Mouse (Mus musculus): ENCODE measurements around the gene Awat1. TPM values are rescaled to one million over a fixed set of nuclear protein-coding genes. Genes with fewer than 3 reads are reported as not detected.

The Awat1 gene
- polyA plus RNA-seq, 1 experiment from 2014 or later = not detected

GRCm38 (mm10) chrX:100618488-100618887, 46.4 kb downstream of the Awat1 start:
- H3K9ac ChIP-seq (replicated peaks; ENCODE audit: low read length) = no peak overlapping the region
- 54% methylated on average over 3 of the region's 3 CpGs for WGBS
- no peaks in the 10 kb centered on the region for H3K27me3 ChIP-seq (ENCODE audit: control insufficient read depth, insufficient read depth, low read length)
- no peak for DNase-seq (ENCODE audit: low spot score)
- H3K9me3 ChIP-seq (replicated peaks; ENCODE audit: control insufficient read depth, low read length) = no peaks in the 10 kb centered on the region
- ATAC-seq (replicated peaks; ENCODE audit: insufficient number of reproducible peaks, low FRiP score, low TSS enrichment, low read depth) = no peak; the same call in 1 of the 2 replicates
- no peaks in the 10 kb centered on the region for H3K36me3 ChIP-seq (replicated peaks; ENCODE audit: control insufficient read depth, insufficient read depth, low read depth, low read length)
- H3K4me1 ChIP-seq (ENCODE audit: control insufficient read depth, insufficient read depth, low read length) = no peaks in the 10 kb centered on the region
- H3K4me3 ChIP-seq (ENCODE audit: low read depth, low read length) = no peak overlapping the region
- no peak overlapping the region for H3K27ac ChIP-seq (replicated peaks; ENCODE audit: low read depth, low read length)
- H3K4me2 ChIP-seq (ENCODE audit: low read depth, low read length) = no peak overlapping the region

- ATAC-seq (replicated peaks; ENCODE audit: insufficient number of reproducible peaks, low FRiP score, low TSS enrichment, low read depth) (no peak), DNase-seq (ENCODE audit: low spot score) (no peak)
- H3K9me3 ChIP-seq (replicated peaks; ENCODE audit: control insufficient read depth, low read length) = no peaks in the 10 kb centered on the region
- no peaks in the 10 kb centered on the region for H3K27me3 ChIP-seq (ENCODE audit: control insufficient read depth, insufficient read depth, low read length)
- H3K27ac ChIP-seq (replicated peaks; ENCODE audit: low read depth, low read length) = no peak overlapping the region
- no peak overlapping the region for H3K9ac ChIP-seq (replicated peaks; ENCODE audit: low read length)
- H3K4me3 ChIP-seq (ENCODE audit: low read depth, low read length) = no peak overlapping the region
- H3K4me1 ChIP-seq (ENCODE audit: control insufficient read depth, insufficient read depth, low read length) = no peaks in the 10 kb centered on the region
- WGBS = 54% methylated on average over 2 of the region's 2 CpGs
- no peak overlapping the region for H3K4me2 ChIP-seq (ENCODE audit: low read depth, low read length)
- H3K36me3 ChIP-seq (replicated peaks; ENCODE audit: control insufficient read depth, insufficient read depth, low read depth, low read length) = no peaks in the 10 kb centered on the region
Measured at GRCm38 (mm10) chrX:100621366-100621765, 49.3 kb downstream of the Awat1 start.

GRCm38 (mm10) chrX:100624242-100624641, 52.2 kb downstream of the Awat1 start:
- H3K4me1 ChIP-seq (ENCODE audit: control insufficient read depth, insufficient read depth, low read length) = no peaks in the 10 kb centered on the region
- no peak overlapping the region for H3K9ac ChIP-seq (replicated peaks; ENCODE audit: low read length)
- no peaks in the 10 kb centered on the region for H3K36me3 ChIP-seq (replicated peaks; ENCODE audit: control insufficient read depth, insufficient read depth, low read depth, low read length)
- no peak for DNase-seq (ENCODE audit: low spot score)
- H3K4me3 ChIP-seq (ENCODE audit: low read depth, low read length) = no peak overlapping the region
- H3K9me3 ChIP-seq (replicated peaks; ENCODE audit: control insufficient read depth, low read length) = no peaks in the 10 kb centered on the region
- H3K27ac ChIP-seq (replicated peaks; ENCODE audit: low read depth, low read length) = no peak overlapping the region
- 92% methylated on average over 4 of the region's 4 CpGs for WGBS
- no peak for ATAC-seq (replicated peaks; ENCODE audit: insufficient number of reproducible peaks, low FRiP score, low TSS enrichment, low read depth)
- H3K27me3 ChIP-seq (ENCODE audit: control insufficient read depth, insufficient read depth, low read length) = no peaks in the 10 kb centered on the region
- H3K4me2 ChIP-seq (ENCODE audit: low read depth, low read length) = no peak overlapping the region

- Histone ChIP-seq H3K9ac (replicated peaks; ENCODE audit: low read length) (peak overlapping the region; percentile 7; the same call in 1 of the 2 replicates), H3K4me2 (ENCODE audit: low read depth, low read length) (peak overlapping the region; percentile 45), H3K9me3 (replicated peaks; ENCODE audit: control insufficient read depth, low read length) (no peaks in the 10 kb centered on the region), H3K27ac (replicated peaks; ENCODE audit: low read depth, low read length) (no peak overlapping the region), H3K27me3 (ENCODE audit: control insufficient read depth, insufficient read depth, low read length) (no peaks in the 10 kb centered on the region), H3K4me1 (ENCODE audit: control insufficient read depth, insufficient read depth, low read length) (no peaks in the 10 kb centered on the region), H3K36me3 (replicated peaks; ENCODE audit: control insufficient read depth, insufficient read depth, low read depth, low read length) (no peaks in the 10 kb centered on the region), H3K4me3 (ENCODE audit: low read depth, low read length) (peak overlapping the region; percentile 64)
- 51% methylated on average over 7 of the region's 7 CpGs for WGBS
- peak; percentile 1 for DNase-seq (ENCODE audit: low spot score)
- no peak for ATAC-seq (replicated peaks; ENCODE audit: insufficient number of reproducible peaks, low FRiP score, low TSS enrichment, low read depth)
Measured at GRCm38 (mm10) chrX:100625146-100625545, 53.1 kb downstream of the Awat1 start.

GRCm38 (mm10) chrX:100625546-100625801, 53.4 kb downstream of the Awat1 start, which contains the start of gene Kif4:
Gene Kif4, plus strand, starts transcription at chrX:100625737.
- Histone ChIP-seq H3K4me1 (ENCODE audit: control insufficient read depth, insufficient read depth, low read length) (no peaks in the 10 kb centered on the region), H3K27me3 (ENCODE audit: control insufficient read depth, insufficient read depth, low read length) (no peaks in the 10 kb centered on the region), H3K4me3 (ENCODE audit: low read depth, low read length) (peak within 1 kb of the TSS; percentile 64), H3K4me2 (ENCODE audit: low read depth, low read length) (peak within 1 kb of the TSS; percentile 48), H3K9me3 (replicated peaks; ENCODE audit: control insufficient read depth, low read length) (no peaks in the 10 kb centered on the region), H3K9ac (replicated peaks; ENCODE audit: low read length) (peak within 1 kb of the TSS; percentile 74), H3K27ac (replicated peaks; ENCODE audit: low read depth, low read length) (peak within 1 kb of the TSS; percentile 72), H3K36me3 (replicated peaks; ENCODE audit: control insufficient read depth, insufficient read depth, low read depth, low read length) (no peaks in the 10 kb centered on the region)
- no peak for ATAC-seq (replicated peaks; ENCODE audit: insufficient number of reproducible peaks, low FRiP score, low TSS enrichment, low read depth)
- 11% methylated on average over 3 of the region's 3 CpGs for WGBS
- no peak for DNase-seq (ENCODE audit: low spot score)

- H3K9ac ChIP-seq (replicated peaks; ENCODE audit: low read length) = peak within 1 kb of the TSS; percentile 74
- no peaks in the 10 kb centered on the region for H3K36me3 ChIP-seq (replicated peaks; ENCODE audit: control insufficient read depth, insufficient read depth, low read depth, low read length)
- no peaks in the 10 kb centered on the region for H3K27me3 ChIP-seq (ENCODE audit: control insufficient read depth, insufficient read depth, low read length)
- peak; percentile 94 for DNase-seq (ENCODE audit: low spot score)
- 18% methylated on average over 62 of the region's 62 CpGs for WGBS
- peak; percentile 98 for ATAC-seq (replicated peaks; ENCODE audit: insufficient number of reproducible peaks, low FRiP score, low TSS enrichment, low read depth)
- peak within 1 kb of the TSS; percentile 64 for H3K4me3 ChIP-seq (ENCODE audit: low read depth, low read length)
- H3K4me2 ChIP-seq (ENCODE audit: low read depth, low read length) = peak within 1 kb of the TSS; percentile 48
- H3K4me1 ChIP-seq (ENCODE audit: control insufficient read depth, insufficient read depth, low read length) = no peaks in the 10 kb centered on the region
- H3K9me3 ChIP-seq (replicated peaks; ENCODE audit: control insufficient read depth, low read length) = no peaks in the 10 kb centered on the region
- peak within 1 kb of the TSS; percentile 72 for H3K27ac ChIP-seq (replicated peaks; ENCODE audit: low read depth, low read length)
Measured at GRCm38 (mm10) chrX:100625802-100626793, 54.0 kb downstream of the Awat1 start, which contains the start of gene Pdzd11. Gene Pdzd11, minus strand, starts transcription at chrX:100626568.

Other genes with a start within 250 kb of the Awat1 start
- 0.25 TPM in 1 of 2 replicates, not detected in the other for gene Otud6a, start 143.2 kb upstream of the Awat1 start, polyA plus RNA-seq (2014; fragmentation: Nextera tagmentation; extraction: Ambion mirVana)
- gene Awat2, start 129.5 kb upstream of the Awat1 start, polyA plus RNA-seq (2014; fragmentation: Nextera tagmentation; extraction: Ambion mirVana) = 0.10 and 0.55 TPM in 2 replicates
- 48.2 and 50.8 TPM in 2 replicates for gene Igbp1, start 78.0 kb upstream of the Awat1 start, polyA plus RNA-seq (2014; fragmentation: Nextera tagmentation; extraction: Ambion mirVana)
- gene Dgat2l6, start 47.4 kb upstream of the Awat1 start, polyA plus RNA-seq (2014; fragmentation: Nextera tagmentation; extraction: Ambion mirVana) = not detected in 2 replicates
- gene P2ry4, start 22.6 kb downstream of the Awat1 start, polyA plus RNA-seq (2014; fragmentation: Nextera tagmentation; extraction: Ambion mirVana) = not detected in 2 replicates
- gene Arr3, start 33.2 kb downstream of the Awat1 start, polyA plus RNA-seq (2014; fragmentation: Nextera tagmentation; extraction: Ambion mirVana) = not detected in 2 replicates
- 52.0 and 61.4 TPM in 2 replicates for gene Kif4, start 53.5 kb downstream of the Awat1 start, polyA plus RNA-seq (2014; fragmentation: Nextera tagmentation; extraction: Ambion mirVana)
- 131 and 132 TPM in 2 replicates for gene Pdzd11, start 54.3 kb downstream of the Awat1 start, polyA plus RNA-seq (2014; fragmentation: Nextera tagmentation; extraction: Ambion mirVana)
- 3.3 and 4.3 TPM in 2 replicates for gene Gdpd2, start 157.6 kb downstream of the Awat1 start, polyA plus RNA-seq (2014; fragmentation: Nextera tagmentation; extraction: Ambion mirVana)
- 4.8 and 10.9 TPM in 2 replicates for gene Dlg3, start 195.5 kb downstream of the Awat1 start, polyA plus RNA-seq (2014; fragmentation: Nextera tagmentation; extraction: Ambion mirVana)